Mouse (Mus musculus): ENCODE results near the gene Tmem184a. TPM values are rescaled to one million over a fixed set of nuclear protein-coding genes. Genes with fewer than 3 reads are reported as not detected.

Gene Tmem184a
- polyA plus RNA-seq, 1 experiment: 4.6 TPM

- Histone ChIP-seq H3K4me1 (peaks cover 67% of the 10 kb centered on the region), H3K36me3 (replicated peaks; ENCODE audit: low read length) (peaks cover 22% of the 10 kb centered on the region), H3K4me3 (replicated peaks) (peak overlapping the region; percentile 66), H3K9me3 (no peaks in the 10 kb centered on the region), H3K27me3 (replicated peaks) (no peaks in the 10 kb centered on the region)
- no peak for TF ChIP-seq FLI1 (IDR thresholded peaks at IDR 0.05; ENCODE audit: low read length)
- TF ChIP-seq GATA1 (IDR thresholded peaks at IDR 0.05; ENCODE audit: borderline replicate concordance, low read length): no peak
Measured at GRCm38 (mm10) chr5:139776966-139777365, 42.8 kb downstream of the Tmem184a start.

GRCm38 (mm10) chr5:139775216-139775926 lies 44.3 kb downstream of the Tmem184a start, which contains the start of gene Ints1:
Gene Ints1, minus strand, starts transcription at chr5:139775674.
- Histone ChIP-seq H3K36me3 (replicated peaks; ENCODE audit: low read length) (peaks cover 38% of the 10 kb centered on the region), H3K9me3 (no peaks in the 10 kb centered on the region), H3K4me3 (replicated peaks) (peak within 1 kb of the TSS; percentile 97), H3K4me1 (peaks cover 60% of the 10 kb centered on the region), H3K27me3 (replicated peaks) (no peaks in the 10 kb centered on the region)
- TF ChIP-seq FLI1 (IDR thresholded peaks at IDR 0.05; ENCODE audit: low read length) (peak; percentile 54; the same call in 1 of the 2 replicates), GATA1 (IDR thresholded peaks at IDR 0.05; ENCODE audit: borderline replicate concordance, low read length) (no peak)

- no peak for TF ChIP-seq GATA1 (IDR thresholded peaks at IDR 0.05; ENCODE audit: borderline replicate concordance, low read length)
- TF ChIP-seq FLI1 (IDR thresholded peaks at IDR 0.05; ENCODE audit: low read length): no peak
- Histone ChIP-seq H3K4me1 (peaks cover 10% of the 10 kb centered on the region; the same call in 1 of the 2 replicates), H3K27me3 (replicated peaks) (no peaks in the 10 kb centered on the region), H3K9me3 (no peaks in the 10 kb centered on the region), H3K36me3 (replicated peaks; ENCODE audit: low read length) (peaks cover 97% of the 10 kb centered on the region), H3K4me3 (replicated peaks) (no peak overlapping the region)
Measured at GRCm38 (mm10) chr5:139768216-139768615, 51.5 kb downstream of the Tmem184a start.

DNA sequence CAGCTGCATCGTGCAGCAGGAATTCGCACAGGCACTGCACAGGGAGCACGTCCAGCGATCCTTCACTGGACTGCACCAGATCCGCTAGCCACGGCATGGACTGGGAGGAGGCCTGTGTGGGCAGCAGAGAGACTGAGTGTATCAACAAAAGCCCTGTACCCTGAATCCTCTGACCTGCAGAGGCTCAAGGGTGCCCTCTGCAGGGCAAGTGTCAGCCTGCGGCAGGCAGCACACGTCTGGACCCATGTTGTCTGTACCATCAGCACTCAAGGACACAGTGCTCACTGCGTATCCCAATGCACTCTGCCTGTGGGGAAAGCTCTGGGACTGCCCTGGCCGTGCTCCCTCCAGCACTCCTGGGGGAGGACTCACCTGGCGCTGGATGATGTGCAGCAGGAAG lies 55.4 kb downstream of the Tmem184a start:
- Histone ChIP-seq H3K36me3 (replicated peaks; ENCODE audit: low read length) (peaks cover 99% of the 10 kb centered on the region), H3K27me3 (replicated peaks) (no peaks in the 10 kb centered on the region), H3K9me3 (no peaks in the 10 kb centered on the region), H3K4me3 (replicated peaks) (no peak overlapping the region), H3K4me1 (peaks cover 8% of the 10 kb centered on the region; the same call in 1 of the 2 replicates)
- TF ChIP-seq FLI1 (IDR thresholded peaks at IDR 0.05; ENCODE audit: low read length) (no peak), GATA1 (IDR thresholded peaks at IDR 0.05; ENCODE audit: borderline replicate concordance, low read length) (no peak)

GRCm38 (mm10) chr5:139758096-139758495 lies 61.6 kb downstream of the Tmem184a start:
- Histone ChIP-seq H3K36me3 (replicated peaks; ENCODE audit: low read length) (peaks cover 99% of the 10 kb centered on the region), H3K4me3 (replicated peaks) (no peak overlapping the region), H3K9me3 (no peaks in the 10 kb centered on the region), H3K4me1 (peaks cover 8% of the 10 kb centered on the region; the same call in 1 of the 2 replicates), H3K27me3 (replicated peaks) (no peaks in the 10 kb centered on the region)
- TF ChIP-seq GATA1 (IDR thresholded peaks at IDR 0.05; ENCODE audit: borderline replicate concordance, low read length) (no peak), FLI1 (IDR thresholded peaks at IDR 0.05; ENCODE audit: low read length) (no peak)

DNA sequence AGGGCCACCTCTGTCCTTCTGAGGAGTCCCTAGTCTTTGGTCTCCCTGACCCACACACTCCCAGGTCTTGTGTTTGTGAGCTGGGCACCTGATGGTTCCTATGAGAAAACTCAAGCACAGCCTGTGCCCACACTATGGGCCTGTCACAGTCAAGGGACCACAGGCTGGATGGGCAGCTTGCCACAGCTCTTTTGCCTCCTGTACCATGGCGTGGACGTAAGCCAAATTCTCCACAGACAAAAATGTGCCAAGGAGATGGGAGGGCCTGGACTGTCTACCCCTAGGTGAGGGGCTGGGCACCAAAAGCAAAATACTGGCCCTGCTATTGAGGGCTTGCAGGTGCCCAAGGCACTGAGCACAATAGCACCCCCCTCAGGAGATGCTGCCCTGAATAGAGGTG lies 63.1 kb downstream of the Tmem184a start:
- TF ChIP-seq GATA1 (IDR thresholded peaks at IDR 0.05; ENCODE audit: borderline replicate concordance, low read length) (no peak), FLI1 (IDR thresholded peaks at IDR 0.05; ENCODE audit: low read length) (no peak)
- Histone ChIP-seq H3K36me3 (replicated peaks; ENCODE audit: low read length) (peaks cover 99% of the 10 kb centered on the region), H3K4me1 (peaks cover 8% of the 10 kb centered on the region; the same call in 1 of the 2 replicates), H3K9me3 (no peaks in the 10 kb centered on the region), H3K4me3 (replicated peaks) (no peak overlapping the region), H3K27me3 (replicated peaks) (no peaks in the 10 kb centered on the region)

DNA sequence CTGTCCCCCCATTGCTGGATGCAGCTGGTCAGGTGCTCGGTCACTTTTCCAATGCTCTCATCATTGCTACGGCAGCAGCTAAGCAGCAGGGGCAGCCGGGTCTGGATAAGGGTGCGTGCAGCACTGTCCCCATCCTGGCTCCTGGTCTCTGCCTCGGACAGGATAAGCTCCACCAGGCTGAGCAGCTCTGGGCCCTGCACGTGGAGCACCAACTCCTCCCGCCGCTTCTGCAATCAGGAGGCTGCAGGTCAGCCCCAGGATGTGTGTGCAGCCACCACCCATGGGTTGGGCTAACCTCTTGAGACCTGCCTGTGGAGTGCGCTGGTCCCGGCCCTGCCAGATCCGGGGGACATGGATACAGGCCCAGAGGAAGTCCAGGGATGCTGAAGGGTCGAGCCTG lies 63.6 kb downstream of the Tmem184a start:
- TF ChIP-seq FLI1 (IDR thresholded peaks at IDR 0.05; ENCODE audit: low read length) (no peak), GATA1 (IDR thresholded peaks at IDR 0.05; ENCODE audit: borderline replicate concordance, low read length) (no peak)
- H3K27me3 ChIP-seq (replicated peaks): no peaks in the 10 kb centered on the region
- peaks cover 9% of the 10 kb centered on the region; the same call in 1 of the 2 replicates for H3K4me1 ChIP-seq
- H3K9me3 ChIP-seq: no peaks in the 10 kb centered on the region
- no peak overlapping the region for H3K4me3 ChIP-seq (replicated peaks)
- H3K36me3 ChIP-seq (replicated peaks; ENCODE audit: low read length): peaks cover 99% of the 10 kb centered on the region

- TF ChIP-seq FLI1 (IDR thresholded peaks at IDR 0.05; ENCODE audit: low read length): no peak
- no peak for TF ChIP-seq GATA1 (IDR thresholded peaks at IDR 0.05; ENCODE audit: borderline replicate concordance, low read length)
- Histone ChIP-seq H3K4me1 (peaks cover 12% of the 10 kb centered on the region; the same call in 1 of the 2 replicates), H3K9me3 (no peaks in the 10 kb centered on the region), H3K4me3 (replicated peaks) (no peak overlapping the region), H3K36me3 (replicated peaks; ENCODE audit: low read length) (peaks cover 99% of the 10 kb centered on the region), H3K27me3 (replicated peaks) (no peaks in the 10 kb centered on the region)
Measured at GRCm38 (mm10) chr5:139754753-139755152, 65.0 kb downstream of the Tmem184a start.

Other genes with a start within 250 kb of the Tmem184a start
- 54.5 and 69.6 TPM in 2 replicates for gene Micall2, start 83.6 kb downstream of the Tmem184a start, polyA plus RNA-seq (2012; ENCODE audit: insufficient read depth, low replicate concordance)
- gene Ints1, start 44.2 kb downstream of the Tmem184a start, polyA plus RNA-seq (2012; ENCODE audit: insufficient read depth, low replicate concordance): 42.9 and 56.6 TPM in 2 replicates
- 26.5 and 40.1 TPM in 2 replicates for gene Mafk, start 28.4 kb downstream of the Tmem184a start, polyA plus RNA-seq (2012; ENCODE audit: insufficient read depth, low replicate concordance)
- not detected in 2 replicates for gene Gm26938, start 6.5 kb upstream of the Tmem184a start, polyA plus RNA-seq (2012; ENCODE audit: insufficient read depth, low replicate concordance)
- gene Psmg3, start 7.0 kb upstream of the Tmem184a start, polyA plus RNA-seq (2012; ENCODE audit: insufficient read depth, low replicate concordance): 8.5 and 30.7 TPM in 2 replicates
- gene Elfn1, start 88.0 kb upstream of the Tmem184a start, polyA plus RNA-seq (2012; ENCODE audit: insufficient read depth, low replicate concordance): 0.11 TPM in 1 of 2 replicates, not detected in the other